Mouse (Mus musculus) limb, embryonic 12.5 days (tissue): Measurements from ENCODE around the gene Sp1. TPM values are rescaled to one million over a fixed set of nuclear protein-coding genes. Genes with fewer than 3 reads are reported as not detected.

ENCODE experiments used
- ATAC-seq: fragments of 200-750 bp; cut with Nextera tagmentation; 2 replicates; pipeline ENCODE4 v1.8.0; 2017; ENCODE audit warnings: low read depth, moderate TSS enrichment; ENCODE audit not compliant: insufficient number of reproducible peaks, insufficient read depth, low FRiP score, low TSS enrichment
- H3K27ac ChIP-seq: fragments of 300-500 bp; sonication (generic); 2 replicates; pipeline ENCODE4 v1.5.1; 2016; ENCODE audit warnings: mild to moderate bottlenecking, moderate library complexity
- H3K27me3 ChIP-seq: fragments of 300-500 bp; sonication (generic); 2 replicates; pipeline ENCODE4 v1.6.1; 2016; ENCODE audit warnings: mild to moderate bottlenecking, moderate library complexity
- H3K36me3 ChIP-seq: fragments of 300-500 bp; sonication (generic); 2 replicates; pipeline ENCODE4 v1.6.1; 2016; ENCODE audit warnings: mild to moderate bottlenecking, moderate library complexity
- H3K4me1 ChIP-seq: fragments of 300-500 bp; sonication (generic); replicated peaks from 2 replicates; pipeline ENCODE4 v1.6.1; 2016
- H3K4me2 ChIP-seq: fragments of 300-500 bp; sonication (generic); 2 replicates; pipeline ENCODE4 v1.6.1; 2016; ENCODE audit warnings: mild to moderate bottlenecking, moderate library complexity
- H3K4me3 ChIP-seq: fragments of 300-500 bp; sonication (generic); replicated peaks from 2 replicates; pipeline ENCODE4 v1.5.1; 2016; ENCODE audit warnings: mild to moderate bottlenecking
- H3K9ac ChIP-seq: fragments of 300-500 bp; sonication (generic); replicated peaks from 2 replicates; pipeline ENCODE4 v1.6.1; 2016; ENCODE audit warnings: mild to moderate bottlenecking, moderate library complexity
- H3K9me3 ChIP-seq: fragments of 300-500 bp; sonication (generic); 2 replicates; pipeline ENCODE4 v1.6.1; 2016; ENCODE audit warnings: mild to moderate bottlenecking, moderate library complexity
- WGBS: fragments of 180-500 bp; shearing (Covaris S2); methylation state at CpG from one replicate; pipeline ENCODE4 v1.1.7; 2016; 5-methylcytosine and 5-hydroxymethylcytosine counted together
- polyA plus RNA-seq: library from polyadenylated mRNA; unstranded; fragments of >200 nt; fragmentation: Nextera tagmentation; extraction: Ambion mirVana; gene quantifications from 2 replicates; pipeline ENCODE4 v1.2.1, GENCODE M21; 2016

Gene Sp1
- polyA plus RNA-seq, 1 experiment from 2014 or later: 12.1 TPM

- Histone ChIP-seq H3K4me1 (peaks cover 9% of the 10 kb centered on the region; the same call in 1 of the 2 replicates), H3K4me2 (no peak overlapping the region), H3K4me3 (no peak overlapping the region), H3K27me3 (no peaks in the 10 kb centered on the region), H3K9me3 (no peaks in the 10 kb centered on the region), H3K9ac (no peak overlapping the region), H3K27ac (0 out of 2 replicates have a peak overlapping the region, but pooled peaks have one; percentile 23), H3K36me3 (peaks cover 7% of the 10 kb centered on the region; the same call in 1 of the 2 replicates)
- WGBS: 72% methylated on average over 4 of the region's 4 CpGs
- no peak for ATAC-seq
Measured at GRCm38 (mm10) chr15:102460971-102461370, 55.0 kb downstream of the Sp1 start.

- H3K27ac ChIP-seq: 0 out of 2 replicates have a peak overlapping the region, but pooled peaks have one; percentile 23
- H3K36me3 ChIP-seq: peaks cover 7% of the 10 kb centered on the region; the same call in 1 of the 2 replicates
- H3K4me2 ChIP-seq: no peak overlapping the region
- H3K9me3 ChIP-seq: no peaks in the 10 kb centered on the region
- no peak overlapping the region for H3K9ac ChIP-seq
- H3K4me3 ChIP-seq: no peak overlapping the region
- peaks cover 9% of the 10 kb centered on the region; the same call in 1 of the 2 replicates for H3K4me1 ChIP-seq
- H3K27me3 ChIP-seq: no peaks in the 10 kb centered on the region
- ATAC-seq: no peak
- 82% methylated on average over 9 of the region's 9 CpGs for WGBS
Measured at GRCm38 (mm10) chr15:102461430-102462075, 55.6 kb downstream of the Sp1 start.

- H3K4me2 ChIP-seq: no peak overlapping the region
Measured at GRCm38 (mm10) chr15:102463666-102464065, 57.7 kb downstream of the Sp1 start.

DNA sequence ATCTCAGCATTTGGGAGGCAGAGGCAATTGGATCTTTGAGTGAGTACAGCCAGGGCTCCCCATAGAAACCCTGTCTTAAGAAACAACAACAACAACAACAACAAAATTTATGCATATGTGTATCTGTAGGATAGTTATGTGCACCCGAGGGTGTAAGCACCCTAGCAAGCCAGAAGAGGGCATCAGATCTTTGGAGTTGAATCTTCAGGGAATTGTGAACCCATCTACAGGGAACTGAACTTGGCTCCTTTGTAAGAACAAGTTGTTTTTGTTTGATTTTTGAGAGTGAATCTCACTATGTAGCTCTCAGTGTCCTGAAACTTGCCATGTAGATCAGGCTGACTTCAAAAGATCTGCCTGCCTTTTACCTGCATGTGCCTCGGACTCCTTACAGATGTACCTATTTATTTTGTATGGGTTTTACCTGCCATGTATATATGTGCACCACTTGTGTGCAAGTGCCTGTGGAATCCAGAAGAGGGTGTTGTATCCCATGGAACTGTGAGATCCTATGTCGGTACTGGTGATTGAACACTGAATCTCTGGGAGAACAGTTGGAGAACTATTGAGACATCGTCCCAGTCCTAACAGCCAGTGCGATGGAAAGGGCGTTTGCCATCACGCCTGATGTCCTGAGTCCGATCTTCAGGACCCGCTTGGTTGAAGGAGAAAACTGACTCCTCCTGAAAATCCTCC is 62.9 kb downstream of the Sp1 start:
- ATAC-seq: no peak
- Histone ChIP-seq H3K4me1 (peaks cover 15% of the 10 kb centered on the region), H3K4me3 (no peak overlapping the region), H3K27ac (no peak overlapping the region), H3K9me3 (no peaks in the 10 kb centered on the region), H3K27me3 (no peaks in the 10 kb centered on the region), H3K9ac (no peak overlapping the region), H3K36me3 (peaks cover 8% of the 10 kb centered on the region), H3K4me2 (no peak overlapping the region)
- WGBS: 93% methylated on average over 9 of the region's 9 CpGs

More at GRCm38 (mm10) chr15:102463666-102464065, 57.7 kb downstream of the Sp1 start:
- peaks cover 7% of the 10 kb centered on the region; the same call in 1 of the 2 replicates for H3K36me3 ChIP-seq
- H3K4me3 ChIP-seq: no peak overlapping the region
- ATAC-seq: no peak
- H3K9ac ChIP-seq: no peak overlapping the region
- peaks cover 6% of the 10 kb centered on the region; the same call in 1 of the 2 replicates for H3K4me1 ChIP-seq
- H3K27me3 ChIP-seq: no peaks in the 10 kb centered on the region
- no peak overlapping the region for H3K27ac ChIP-seq
- H3K9me3 ChIP-seq: no peaks in the 10 kb centered on the region

- Histone ChIP-seq H3K4me3 (peak within 1 kb of the TSS; percentile 85), H3K9me3 (no peaks in the 10 kb centered on the region), H3K9ac (peak within 1 kb of the TSS; percentile 96), H3K36me3 (peaks cover 22% of the 10 kb centered on the region), H3K27ac (peak within 1 kb of the TSS; percentile 99), H3K4me1 (peaks cover 15% of the 10 kb centered on the region), H3K4me2 (peak within 1 kb of the TSS; percentile 72), H3K27me3 (no peaks in the 10 kb centered on the region)
- ATAC-seq: peak; percentile 100
- WGBS: under 1% methylated on average over 34 of the region's 40 CpGs
Measured at GRCm38 (mm10) chr15:102470183-102470604, 64.3 kb downstream of the Sp1 start, which contains the start of gene Pcbp2. Gene Pcbp2 (plus strand): TSS chr15:102470539.

GRCm38 (mm10) chr15:102470605-102471294 is 64.8 kb downstream of the Sp1 start:
- under 1% methylated on average over 48 of the region's 67 CpGs for WGBS
- peak overlapping the region; percentile 99 for H3K27ac ChIP-seq
- peak overlapping the region; percentile 85 for H3K4me3 ChIP-seq
- H3K4me2 ChIP-seq: peak overlapping the region; percentile 72
- no peaks in the 10 kb centered on the region for H3K27me3 ChIP-seq
- H3K36me3 ChIP-seq: peaks cover 27% of the 10 kb centered on the region
- H3K4me1 ChIP-seq: peaks cover 15% of the 10 kb centered on the region
- no peaks in the 10 kb centered on the region for H3K9me3 ChIP-seq
- peak; percentile 44 for ATAC-seq
- H3K9ac ChIP-seq: peak overlapping the region; percentile 96

GRCm38 (mm10) chr15:102471295-102471645 is 65.3 kb downstream of the Sp1 start:
- H3K4me3 ChIP-seq: peak overlapping the region; percentile 85
- peaks cover 15% of the 10 kb centered on the region for H3K4me1 ChIP-seq
- H3K27me3 ChIP-seq: no peaks in the 10 kb centered on the region
- peaks cover 33% of the 10 kb centered on the region for H3K36me3 ChIP-seq
- H3K9me3 ChIP-seq: no peaks in the 10 kb centered on the region
- peak overlapping the region; percentile 72 for H3K4me2 ChIP-seq
- peak overlapping the region; percentile 96 for H3K9ac ChIP-seq
- no peak; the same call in 1 of the 2 replicates for ATAC-seq
- WGBS: 3% methylated on average over 10 of the region's 10 CpGs
- peak overlapping the region; percentile 99 for H3K27ac ChIP-seq

GRCm38 (mm10) chr15:102471727-102472126 is 65.8 kb downstream of the Sp1 start:
- no peak for ATAC-seq
- Histone ChIP-seq H3K36me3 (peaks cover 37% of the 10 kb centered on the region), H3K9ac (peak overlapping the region; percentile 96; the same call in 1 of the 2 replicates)

DNA sequence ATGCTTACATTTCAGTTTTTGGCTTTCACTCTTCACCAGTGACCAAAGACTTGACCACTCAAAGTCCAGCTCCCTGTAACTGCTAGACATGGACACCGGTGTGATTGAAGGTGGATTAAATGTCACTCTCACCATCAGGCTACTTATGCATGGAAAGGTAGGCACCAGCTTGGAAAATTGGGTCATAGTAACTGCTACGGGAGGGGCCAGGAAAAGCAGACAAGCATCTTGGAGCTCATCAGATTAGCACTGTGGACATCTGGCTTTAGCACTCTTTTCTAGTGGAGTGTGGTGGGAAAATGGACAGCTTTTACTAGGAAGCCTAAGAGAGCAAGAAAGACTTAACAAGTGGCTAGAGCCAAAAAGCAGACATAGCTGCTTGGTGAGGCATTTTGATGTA is 67.3 kb downstream of the Sp1 start:
- no peaks in the 10 kb centered on the region for H3K27me3 ChIP-seq
- H3K4me3 ChIP-seq: no peak overlapping the region
- ATAC-seq: no peak
- peak overlapping the region; percentile 72 for H3K4me2 ChIP-seq
- peaks cover 51% of the 10 kb centered on the region for H3K36me3 ChIP-seq
- peaks cover 15% of the 10 kb centered on the region for H3K4me1 ChIP-seq
- H3K27ac ChIP-seq: no peak overlapping the region
- H3K9ac ChIP-seq: no peak overlapping the region
- 78% methylated on average over 2 of the region's 2 CpGs for WGBS
- no peaks in the 10 kb centered on the region for H3K9me3 ChIP-seq

More at GRCm38 (mm10) chr15:102471727-102472126, 65.8 kb downstream of the Sp1 start:
- Histone ChIP-seq H3K4me3 (peak overlapping the region; percentile 85), H3K27me3 (no peaks in the 10 kb centered on the region), H3K27ac (no peak overlapping the region), H3K9me3 (no peaks in the 10 kb centered on the region), H3K4me2 (peak overlapping the region; percentile 72), H3K4me1 (peaks cover 15% of the 10 kb centered on the region)

DNA sequence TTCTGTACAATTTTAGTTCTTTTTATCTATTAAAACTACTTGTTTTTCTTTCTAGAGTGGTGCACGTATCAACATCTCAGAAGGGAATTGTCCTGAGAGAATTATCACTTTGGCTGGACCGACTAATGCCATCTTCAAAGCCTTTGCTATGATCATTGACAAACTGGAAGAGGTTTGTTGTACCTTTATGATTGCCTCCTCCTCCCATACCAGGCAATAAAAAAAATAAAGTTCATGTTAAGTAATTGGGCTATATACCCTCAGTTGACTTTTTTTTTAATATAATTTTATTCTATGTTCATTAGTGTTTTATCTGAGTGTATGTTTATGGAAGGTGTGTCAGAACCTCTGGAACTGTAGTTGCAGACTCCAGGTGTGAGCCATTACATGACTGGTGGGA is 68.6 kb downstream of the Sp1 start:
- H3K4me3 ChIP-seq: no peak overlapping the region
- no peak for ATAC-seq
- peaks cover 15% of the 10 kb centered on the region for H3K4me1 ChIP-seq
- H3K36me3 ChIP-seq: peaks cover 63% of the 10 kb centered on the region
- H3K27ac ChIP-seq: no peak overlapping the region
- no peaks in the 10 kb centered on the region for H3K27me3 ChIP-seq
- no peaks in the 10 kb centered on the region for H3K9me3 ChIP-seq
- 96% methylated on average over 2 of the region's 2 CpGs for WGBS
- no peak overlapping the region for H3K4me2 ChIP-seq
- H3K9ac ChIP-seq: no peak overlapping the region

DNA sequence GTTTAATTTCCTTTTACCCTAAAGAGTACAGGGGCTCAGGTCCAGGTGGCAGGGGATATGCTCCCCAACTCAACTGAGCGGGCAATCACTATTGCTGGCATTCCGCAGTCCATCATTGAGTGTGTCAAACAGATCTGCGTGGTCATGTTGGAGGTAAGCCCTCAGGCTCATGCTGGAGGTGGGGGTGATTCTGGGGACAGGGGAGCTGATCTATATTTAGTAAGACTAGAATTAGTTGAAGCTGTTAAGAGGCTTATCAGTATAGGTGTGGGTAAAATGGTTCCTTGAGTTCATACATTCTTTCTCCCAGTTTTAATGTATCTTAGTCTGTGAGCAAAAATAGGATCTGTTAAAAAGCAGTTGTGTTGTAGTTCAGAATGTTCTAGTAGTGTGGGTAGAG is 77.2 kb downstream of the Sp1 start:
- H3K4me1 ChIP-seq: no peaks in the 10 kb centered on the region
- no peaks in the 10 kb centered on the region for H3K27me3 ChIP-seq
- H3K36me3 ChIP-seq: peaks cover 92% of the 10 kb centered on the region
- no peak overlapping the region for H3K27ac ChIP-seq
- H3K4me2 ChIP-seq: no peak overlapping the region
- H3K4me3 ChIP-seq: no peak overlapping the region
- H3K9ac ChIP-seq: no peak overlapping the region
- no peaks in the 10 kb centered on the region for H3K9me3 ChIP-seq
- WGBS: 89% methylated on average over 3 of the region's 3 CpGs
- ATAC-seq: no peak
